Mouse (Mus musculus) erythroblast, embryonic 14.5 days (primary cell): Measurements from ENCODE around the gene Add3.

ENCODE experiments used
- GATA1 ChIP-seq: IDR thresholded peaks from 2 replicates; pipeline ENCODE4 v1.6.1; 2012; ENCODE audit warnings: low read length, inconsistent platforms, mixed read lengths
- TAL1 ChIP-seq: IDR thresholded peaks from 3 replicates; pipeline ENCODE4 v1.6.1; 2012; ENCODE audit warnings: low read length, inconsistent platforms, mixed read lengths

DNA sequence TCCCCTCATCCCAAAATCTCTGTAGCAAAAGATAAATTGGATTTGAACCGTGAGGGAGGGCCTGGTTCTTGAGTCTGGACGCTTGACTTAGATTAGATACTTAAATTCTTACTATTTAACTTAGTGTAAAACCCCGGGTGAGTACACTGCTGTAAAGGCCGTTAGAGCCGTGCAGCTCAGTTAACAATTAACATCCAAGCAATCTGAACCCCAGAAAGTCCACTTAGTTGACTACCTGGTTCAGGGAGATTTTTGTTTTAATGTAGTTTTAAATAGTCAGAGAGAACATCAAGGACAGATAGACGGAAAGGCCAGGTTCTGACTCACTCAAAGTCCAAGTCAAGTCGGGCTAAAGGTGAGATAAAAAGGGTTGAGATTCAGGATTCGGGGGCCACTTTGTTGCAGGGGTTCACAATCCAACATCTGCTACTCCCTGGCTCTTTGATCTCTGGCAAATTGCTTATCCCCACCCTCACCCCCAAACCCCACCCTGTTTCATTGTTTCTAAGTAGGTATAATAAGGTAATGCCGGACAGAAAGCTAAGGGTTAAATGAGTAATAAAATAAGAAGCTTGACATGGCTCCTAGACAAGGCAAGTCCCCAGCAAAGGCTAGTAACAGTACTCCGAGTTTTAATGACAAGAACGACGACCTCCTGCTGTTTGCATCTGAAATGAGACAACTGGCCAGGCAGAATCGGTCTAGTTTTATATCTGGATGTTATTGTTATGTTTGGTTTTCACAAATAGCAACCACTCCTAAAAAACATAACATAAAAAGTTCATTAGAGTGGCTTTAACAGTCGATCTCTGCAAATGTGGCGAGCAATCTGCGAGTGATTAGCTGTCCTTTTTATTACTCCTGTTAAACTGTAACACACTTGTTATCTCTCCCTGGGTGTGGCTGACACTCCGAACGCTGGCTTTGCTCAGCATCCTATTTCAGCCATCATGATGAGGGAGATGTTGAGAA lies 12.6 kb upstream of the Add3 start:
- TF ChIP-seq GATA1 (no peak), TAL1 (no peak)
